Mouse (Mus musculus) Patski (cell line): ENCODE measurements at regions not wholly inside any gene's neighbourhood (a gene's known extent, or its start where the extent isn't known, plus 50 kb on each side); places are given as distances from the start of the nearest gene placed in this dataset.

Experiments
- ATAC-seq: fragments of 100-300 bp; one replicate; pipeline ENCODE4 v1.8.0; 2021
- CTCF ChIA-PET: fragments of 350-600 bp; sonication (Branson Sonifier 250); formaldehyde crosslinking; loops from one replicate; lab custom pipeline; 2022; ENCODE audit warnings: inconsistent platforms; lab: Charles Lee
- POLR2A ChIA-PET: fragments of 350-600 bp; sonication (Branson Sonifier 250); formaldehyde crosslinking; loops from one replicate; lab custom pipeline; 2022; ENCODE audit warnings: antibody characterized with exemption, inconsistent platforms; lab: Charles Lee
- DNase-seq: peaks from one replicate; pipeline ENCODE4 v3.0.0-alpha.2; 2011; ENCODE audit warnings: low read depth, low spot score
- H3K27me3 ChIP-seq: fragments of 371-371 bp; one replicate; pipeline ENCODE4 v1.5.1; 2021
- CTCF ChIP-seq: fragments of 100-300 bp; IDR thresholded peaks from one replicate; pipeline ENCODE4 v1.5.1; 2021
- in situ Hi-C: fragments of 300-500 bp; cut with MboI; formaldehyde crosslinking; loops from 3 replicates; pipeline ENCODE4 v1.11.1; 2018; ENCODE audit warnings: low pct_unique_long_range_greater_than_20kb, mixed read lengths

DNA sequence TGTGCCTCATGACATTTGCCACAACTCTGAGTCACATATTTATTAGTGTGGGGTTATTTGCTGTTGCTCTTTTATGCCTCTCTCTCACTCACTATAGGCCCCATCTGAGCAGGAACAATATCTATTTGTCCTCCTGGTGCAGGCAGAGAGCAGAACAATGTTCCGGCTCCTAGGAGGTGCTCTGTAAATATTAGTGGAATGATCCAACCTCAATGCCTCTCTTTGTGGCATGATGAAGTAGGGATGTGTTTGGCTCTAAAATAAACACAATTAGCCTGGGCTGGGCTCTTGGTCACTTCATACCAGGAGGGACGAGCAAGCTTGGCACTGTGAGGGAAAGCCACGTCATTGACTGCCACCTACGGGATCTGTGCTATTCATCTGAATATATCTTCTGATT lies 224.8 kb upstream of the Arid1b start:
- ChIA-PET POLR2A (no interaction called here), CTCF (interaction anchor here (1.0 kb wide), 1 partner anchor 13 kb away, joined by 4 read pairs; no protein-coding TSS in a partner anchor)
- DNase-seq (no peak), ATAC-seq (no peak)
- no peaks in the 10 kb centered on the region for H3K27me3 ChIP-seq
- no peak for TF ChIP-seq CTCF
- in situ Hi-C loops: no loop called here

DNA sequence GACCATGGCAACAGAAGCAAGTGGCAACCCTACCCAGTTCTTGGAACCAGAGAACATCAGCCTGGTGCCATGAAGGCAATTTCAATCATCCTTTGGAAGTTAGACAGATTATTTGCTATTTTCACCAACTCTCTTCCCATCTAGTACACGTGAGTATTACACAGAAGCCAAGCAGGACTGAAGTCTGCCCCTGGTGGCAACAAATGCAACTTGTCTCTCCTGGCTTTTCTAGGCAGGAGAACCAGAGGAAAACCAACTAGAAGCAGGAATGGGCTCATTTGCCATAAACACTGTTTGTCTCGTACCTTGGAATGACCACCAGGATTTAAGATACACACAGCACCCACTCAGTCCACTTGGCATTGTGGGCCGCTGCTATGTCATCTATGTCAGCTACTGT lies 224.1 kb upstream of the Arid1b start:
- ChIA-PET POLR2A (no interaction called here), CTCF (no interaction called here)
- peak; percentile 55 for TF ChIP-seq CTCF
- ATAC-seq (no peak), DNase-seq (no peak)
- H3K27me3 ChIP-seq: no peaks in the 10 kb centered on the region
- in situ Hi-C loops: no loop called here

DNA sequence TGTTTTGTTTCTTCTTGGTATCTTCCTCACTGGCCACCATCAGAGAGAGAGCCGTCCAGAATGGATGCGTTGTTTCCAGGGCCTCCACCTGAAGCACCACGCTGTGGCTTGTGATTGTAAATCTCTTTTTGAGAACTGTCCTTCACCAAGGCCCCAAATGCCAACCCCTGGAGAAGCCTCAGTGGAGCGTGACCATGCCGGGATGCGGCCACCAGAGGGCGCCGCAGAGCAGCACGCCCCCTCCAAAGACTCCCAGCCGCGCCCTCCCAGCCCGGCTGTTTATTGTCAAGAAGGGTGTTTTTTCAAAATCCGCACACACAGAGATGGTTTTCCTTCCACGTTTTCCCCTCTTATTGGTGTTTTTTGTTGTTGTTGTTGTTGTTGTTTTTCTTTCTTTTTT lies 216.0 kb upstream of the Arid1b start:
- in situ Hi-C loops: loop anchor here (25.0 kb wide), 1 partner anchor 409 kb away; no protein-coding TSS in a partner anchor
- ATAC-seq (no peak), DNase-seq (no peak)
- no peaks in the 10 kb centered on the region for H3K27me3 ChIP-seq
- peak; percentile 85 for TF ChIP-seq CTCF
- ChIA-PET CTCF (no interaction called here), POLR2A (no interaction called here)

DNA sequence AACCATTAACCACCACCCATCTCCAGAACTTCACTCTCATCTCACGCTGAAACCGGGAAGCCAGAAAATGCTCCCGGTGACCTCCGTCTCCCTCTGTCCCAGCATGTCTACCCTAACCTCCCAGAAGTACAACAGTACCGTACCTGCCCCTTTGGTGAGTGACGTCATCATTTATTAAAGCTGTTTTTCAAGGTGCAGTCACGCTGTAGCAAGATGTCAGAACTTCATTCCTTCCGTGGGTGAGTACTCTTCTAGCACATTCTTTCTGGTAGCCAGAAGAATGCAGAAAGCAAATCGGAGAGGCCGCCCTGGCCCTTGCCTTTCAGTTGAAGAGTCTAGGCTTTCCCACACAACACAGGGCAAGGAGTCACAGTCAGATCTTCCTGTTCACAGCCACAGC lies 215.1 kb upstream of the Arid1b start:
- POLR2A ChIA-PET: no interaction called here
- no peak for ATAC-seq
- in situ Hi-C loops: loop anchor here (25.0 kb wide), 1 partner anchor 408 kb away; no protein-coding TSS in a partner anchor
- no peak for DNase-seq
- no peaks in the 10 kb centered on the region for H3K27me3 ChIP-seq
- no peak for TF ChIP-seq CTCF
- CTCF ChIA-PET: no interaction called here

DNA sequence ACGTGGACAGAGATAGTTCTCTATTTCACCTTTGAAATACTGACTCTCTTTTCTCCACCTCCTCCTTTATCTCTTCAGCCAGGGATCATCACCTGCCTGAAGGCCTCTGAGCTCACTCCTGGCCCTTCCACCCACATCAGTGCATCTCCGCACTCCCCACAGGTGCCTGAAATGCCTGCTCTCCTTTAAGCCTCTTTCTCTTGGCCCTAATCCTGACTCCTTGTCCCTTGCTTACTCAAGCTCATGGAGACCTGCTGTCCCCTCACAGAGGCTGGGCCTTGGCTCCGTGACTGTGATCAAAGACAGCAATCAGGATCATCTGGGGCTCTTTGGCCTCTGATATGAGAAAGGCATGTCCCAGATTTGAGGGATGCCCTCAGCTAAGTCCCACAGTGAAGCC lies 212.5 kb upstream of the Arid1b start:
- no peaks in the 10 kb centered on the region for H3K27me3 ChIP-seq
- TF ChIP-seq CTCF: no peak
- no peak for ATAC-seq
- in situ Hi-C loops: loop anchor here (25.0 kb wide), 1 partner anchor 406 kb away; no protein-coding TSS in a partner anchor
- no peak for DNase-seq
- POLR2A ChIA-PET: interaction anchor here (0.6 kb wide), 1 partner anchor 357 kb away, joined by 3 read pairs; no protein-coding TSS in a partner anchor
- CTCF ChIA-PET: interaction anchor here (1.0 to 1.8 kb wide), 4 partner anchors 8 to 125 kb away, joined by 3 to 4 read pairs (median 3); no protein-coding TSS in a partner anchor

DNA sequence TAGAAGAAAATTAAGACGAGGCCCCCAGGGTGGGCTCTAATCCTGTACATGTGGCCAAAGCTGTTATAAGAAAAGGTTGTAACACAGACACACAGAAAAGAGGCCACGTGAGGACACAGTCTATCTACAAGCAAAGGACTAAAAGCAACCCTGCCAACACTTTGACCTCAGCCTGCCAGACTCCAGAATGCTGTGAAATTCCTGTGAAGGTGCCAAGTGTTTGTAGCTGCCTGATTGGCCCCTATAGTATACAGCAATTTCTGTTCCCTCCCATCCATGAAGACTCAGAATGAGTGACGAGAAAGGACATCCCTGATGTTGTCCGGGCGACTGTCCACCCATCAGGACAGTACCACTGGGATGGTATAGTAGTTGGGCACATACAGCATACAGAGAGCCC lies 209.8 kb upstream of the Arid1b start:
- no peak for TF ChIP-seq CTCF
- in situ Hi-C loops: loop anchor here (25.0 kb wide), 1 partner anchor 403 kb away; no protein-coding TSS in a partner anchor
- ChIA-PET POLR2A (no interaction called here), CTCF (no interaction called here)
- no peak for DNase-seq
- no peaks in the 10 kb centered on the region for H3K27me3 ChIP-seq
- ATAC-seq: no peak

DNA sequence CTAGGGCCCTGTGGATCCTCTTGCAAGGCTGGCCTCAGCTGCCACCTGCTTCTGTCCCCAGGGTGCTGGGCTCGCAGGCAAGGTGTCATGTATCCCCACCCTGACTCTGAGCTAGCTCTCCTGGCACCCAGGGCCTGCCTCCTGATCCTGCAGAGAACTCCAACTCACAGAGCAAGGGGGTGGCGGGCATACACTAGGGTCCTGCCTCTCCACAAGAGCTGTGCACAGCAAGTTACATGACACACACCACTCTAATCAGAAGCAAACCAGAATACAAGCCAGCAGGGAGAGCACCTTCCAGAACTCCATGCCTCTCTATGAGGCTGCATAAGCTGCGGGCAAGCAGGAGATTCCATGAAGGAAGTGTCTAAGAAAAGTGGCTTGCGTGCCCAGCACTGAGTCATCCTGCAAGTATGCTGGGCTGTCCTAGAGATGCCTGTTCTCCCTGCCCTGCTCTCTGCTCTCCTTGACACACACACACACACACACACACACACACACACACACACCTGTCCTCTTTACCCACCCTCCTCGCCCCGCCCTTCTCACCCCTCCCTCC lies 208.8 kb upstream of the Arid1b start:
- peak; percentile 39 for DNase-seq
- CTCF ChIA-PET: no interaction called here

DNA sequence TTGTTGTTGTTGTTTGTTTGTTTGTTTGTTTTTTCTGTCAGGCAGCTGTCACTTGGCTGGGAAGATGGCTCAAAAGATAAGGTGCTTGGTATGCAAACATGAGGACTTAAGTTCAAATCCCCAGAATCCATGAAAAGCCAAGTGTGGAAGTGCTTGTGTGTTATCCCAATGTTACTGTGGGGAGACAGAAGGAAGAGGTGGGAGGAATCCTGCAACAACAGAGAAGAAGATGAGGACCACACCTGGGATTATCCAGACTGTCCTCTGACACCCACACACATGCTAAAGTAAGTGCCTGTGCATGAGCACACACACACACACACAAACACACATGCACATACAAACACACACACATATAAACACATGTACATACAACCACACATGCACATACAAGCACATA lies 207.6 kb upstream of the Arid1b start:
- ATAC-seq: no peak
- no peaks in the 10 kb centered on the region for H3K27me3 ChIP-seq
- POLR2A ChIA-PET: no interaction called here
- DNase-seq: no peak
- in situ Hi-C loops: loop anchor here (25.0 kb wide), 1 partner anchor 401 kb away; no protein-coding TSS in a partner anchor
- CTCF ChIA-PET: no interaction called here
- TF ChIP-seq CTCF: no peak

More for the DNA sequence above, 208.8 kb upstream of the Arid1b start:
- in situ Hi-C loops: loop anchor here (25.0 kb wide), 1 partner anchor 402 kb away; no protein-coding TSS in a partner anchor
- no peaks in the 10 kb centered on the region for H3K27me3 ChIP-seq
- POLR2A ChIA-PET: interaction anchor here (0.8 kb wide), 1 partner anchor 48 kb away, joined by 3 read pairs; no protein-coding TSS in a partner anchor
- no peak for TF ChIP-seq CTCF
- ATAC-seq: peak; percentile 86

DNA sequence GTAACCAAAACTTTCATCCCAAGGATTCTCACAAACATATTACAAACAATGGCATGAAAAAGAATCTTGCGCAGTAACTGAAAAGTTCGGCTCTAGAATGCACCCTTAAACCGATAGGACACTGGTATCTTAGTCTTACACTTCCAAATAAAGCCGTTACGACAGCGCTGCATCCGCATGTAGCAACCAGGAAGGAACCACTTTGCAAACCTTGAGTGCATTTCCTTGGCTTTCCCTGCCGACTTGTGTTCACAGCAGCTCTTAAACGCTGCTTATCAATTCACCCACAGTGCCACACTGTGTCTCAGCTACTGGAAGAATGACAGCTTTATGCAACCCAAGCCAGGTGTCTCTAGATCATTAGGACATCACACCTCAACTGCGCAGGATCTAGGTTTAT lies 202.3 kb upstream of the Arid1b start:
- in situ Hi-C loops: loop anchor here (25.0 kb wide), 1 partner anchor 395 kb away; no protein-coding TSS in a partner anchor
- ChIA-PET POLR2A (no interaction called here), CTCF (no interaction called here)
- H3K27me3 ChIP-seq: no peaks in the 10 kb centered on the region
- no peak for TF ChIP-seq CTCF
- DNase-seq (no peak), ATAC-seq (no peak)

DNA sequence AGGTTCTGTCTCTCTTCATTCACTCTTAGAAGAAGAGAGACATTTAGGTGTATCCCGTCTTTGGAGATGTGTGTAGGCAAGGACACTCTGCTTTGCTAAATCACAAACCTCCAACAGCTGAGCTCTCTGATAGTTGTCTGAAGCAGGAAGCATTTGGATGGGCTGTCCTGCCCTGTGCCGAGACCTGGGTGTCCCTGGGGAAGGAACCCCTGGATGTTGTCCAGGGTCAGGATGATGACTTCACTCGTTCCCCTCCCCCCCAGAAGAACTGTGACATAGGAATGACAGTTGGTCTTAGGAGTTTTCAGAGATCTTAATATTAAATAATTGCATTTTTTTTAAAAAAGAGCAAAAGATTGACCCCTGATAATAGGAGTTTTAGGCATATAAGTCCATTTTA lies 197.9 kb upstream of the Arid1b start:
- in situ Hi-C loops: loop anchor here (25.0 kb wide), 1 partner anchor 391 kb away; no protein-coding TSS in a partner anchor
- TF ChIP-seq CTCF: no peak
- POLR2A ChIA-PET: no interaction called here
- CTCF ChIA-PET: no interaction called here
- no peak for ATAC-seq
- peaks cover 11% of the 10 kb centered on the region for H3K27me3 ChIP-seq
- DNase-seq: no peak

DNA sequence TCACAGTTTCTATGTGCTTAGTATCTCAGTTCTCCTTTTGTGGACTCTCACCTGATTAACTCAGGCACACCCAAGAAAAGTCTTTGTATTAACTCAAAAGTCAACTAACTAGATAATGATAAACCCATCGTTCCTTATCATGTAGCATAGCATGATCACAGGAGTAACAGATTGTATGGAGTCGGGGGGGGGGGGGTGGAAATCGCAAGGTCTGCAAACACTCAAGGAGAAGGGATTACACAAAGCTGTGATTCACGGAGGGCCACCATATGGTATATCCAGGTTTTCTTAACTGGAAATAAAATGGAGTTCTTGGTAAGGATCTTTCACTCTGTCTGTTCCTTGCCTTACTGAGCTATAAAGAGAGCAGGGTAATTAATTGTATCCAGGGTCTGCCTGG lies 190.1 kb upstream of the Arid1b start:
- TF ChIP-seq CTCF: no peak
- CTCF ChIA-PET: no interaction called here
- peaks cover 11% of the 10 kb centered on the region for H3K27me3 ChIP-seq
- no peak for DNase-seq
- POLR2A ChIA-PET: no interaction called here
- no peak for ATAC-seq
- in situ Hi-C loops: no loop called here
